Mouse (Mus musculus) thymus, postnatal 0 days (tissue): Measurements from ENCODE around the gene Nr2c2. TPM values are rescaled to one million over a fixed set of nuclear protein-coding genes. Genes with fewer than 3 reads are reported as not detected.
A peak's percentile ranks its signal among the peaks of the same experiment; 100 is the strongest.

Source experiments
- DNase-seq: peaks from one replicate; pipeline ENCODE4 v3.0.0-alpha.2; 2015; ENCODE audit warnings: low spot score
- polyA plus RNA-seq: library from polyadenylated mRNA; unstranded; fragments of >200 nt; fragmentation: Nextera tagmentation; extraction: Ambion mirVana; gene quantifications from 2 replicates; pipeline ENCODE4 v1.2.1, GENCODE M21; 2015

Gene Nr2c2
- polyA plus RNA-seq, 1 experiment from 2014 or later = 27.0 TPM

DNA sequence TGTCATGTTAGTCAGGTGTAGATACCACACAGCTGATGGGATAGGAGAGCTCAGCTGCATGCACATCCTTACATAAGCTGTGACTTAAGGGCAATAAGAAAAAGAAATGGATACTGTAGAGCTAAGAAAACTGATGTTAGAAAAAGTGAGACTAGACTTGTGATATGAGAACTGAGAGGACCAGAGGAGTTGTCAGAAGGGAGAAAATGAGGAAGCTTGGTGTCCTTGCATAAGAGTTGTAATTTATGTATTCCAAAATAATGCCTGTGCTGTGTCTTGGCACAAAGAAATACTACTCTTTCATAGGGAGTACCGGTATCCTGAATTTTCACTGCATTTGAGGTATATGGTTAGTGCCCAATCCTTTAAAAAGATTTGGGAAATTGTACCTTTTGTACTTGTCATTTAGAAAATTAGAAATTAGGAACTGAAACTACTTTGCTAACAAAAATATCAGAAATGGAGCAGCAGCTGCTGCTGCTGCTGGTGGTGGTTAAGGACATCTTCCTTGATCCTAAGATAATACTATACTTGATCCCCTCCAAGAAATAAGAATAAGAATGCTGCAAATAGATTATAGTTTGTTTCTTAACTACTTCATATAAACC, 35.8 kb downstream of the Nr2c2 start:
- DNase-seq = no peak

DNA sequence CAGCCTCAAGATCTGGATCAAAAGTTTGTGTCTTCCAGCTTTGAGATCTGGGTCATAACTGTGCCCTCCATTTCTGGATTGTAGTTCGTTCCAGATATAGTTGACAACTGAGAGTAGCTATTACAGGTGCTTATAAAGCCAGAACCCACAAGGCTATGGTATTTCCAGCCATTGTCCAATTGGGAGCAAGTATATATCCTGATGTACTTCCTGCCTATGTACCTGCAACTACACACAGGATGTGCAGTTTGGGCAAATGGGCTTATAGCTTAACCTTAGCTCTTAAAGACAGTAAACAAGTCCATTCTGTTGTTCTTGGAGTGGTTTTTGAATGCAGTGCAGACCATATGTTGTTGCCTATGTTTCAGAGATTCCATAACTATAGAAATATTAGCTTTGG, 40.3 kb downstream of the Nr2c2 start:
- DNase-seq = no peak

DNA sequence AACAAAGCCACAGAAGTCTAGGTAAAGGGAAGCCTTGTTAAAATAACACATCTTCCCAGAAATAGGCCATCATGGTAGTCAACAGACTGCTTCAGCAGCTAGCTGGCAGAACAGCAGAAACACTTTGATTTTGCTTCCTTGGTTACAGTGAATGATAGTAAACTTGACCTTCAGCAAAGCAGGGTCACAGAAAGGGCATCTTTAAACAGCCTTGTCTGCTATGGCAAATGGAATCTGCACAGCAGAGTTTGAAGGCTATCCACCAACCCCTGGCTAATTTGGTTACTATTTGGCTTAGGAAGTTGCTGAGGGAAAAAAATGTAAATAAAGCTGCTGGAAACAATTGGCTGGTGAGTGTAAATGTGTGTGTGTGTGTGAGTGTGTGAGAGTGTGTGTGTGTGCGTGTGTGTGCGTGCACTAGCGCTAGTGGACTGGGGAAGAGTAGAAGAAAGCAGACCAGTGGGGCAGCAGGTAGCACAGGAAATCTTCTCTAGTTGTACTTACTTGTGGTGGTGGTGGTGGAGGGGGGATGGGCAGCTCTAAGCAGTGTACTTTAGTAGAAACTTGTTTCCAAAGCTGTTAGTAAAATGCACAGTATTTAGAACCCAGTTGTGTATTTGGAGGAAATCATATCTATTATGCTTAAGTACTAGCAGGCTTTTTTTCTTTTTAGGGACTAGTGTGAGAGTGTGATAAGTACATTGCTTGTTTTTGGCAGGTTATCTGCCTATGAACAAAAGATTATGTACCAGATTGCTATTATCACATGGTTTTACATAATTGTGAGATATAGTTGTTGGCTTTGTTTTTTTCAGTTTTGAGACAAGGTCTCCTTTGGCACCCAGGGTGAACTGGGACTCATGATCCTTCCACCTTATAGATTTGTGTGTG, 41.1 kb downstream of the Nr2c2 start:
- peak; percentile 17 for DNase-seq

DNA sequence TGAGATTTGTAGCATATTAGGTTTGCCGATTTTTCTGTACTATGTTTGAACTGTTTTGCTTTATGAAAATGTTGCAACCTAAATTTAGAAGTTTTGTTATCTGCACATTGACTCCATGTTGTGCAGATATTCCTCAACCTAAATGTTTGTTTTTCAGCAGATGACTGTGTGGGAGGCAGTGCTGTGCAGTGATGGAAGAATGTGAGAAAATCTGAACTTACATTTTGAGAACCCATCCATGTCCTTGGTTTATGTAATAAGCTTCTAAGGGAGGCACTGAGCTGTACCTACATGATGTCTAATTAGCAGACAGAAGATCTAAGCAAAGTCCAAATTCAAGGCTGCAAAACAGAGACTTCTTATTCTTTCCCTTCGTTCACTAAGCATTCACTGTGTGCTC, 42.4 kb downstream of the Nr2c2 start:
- no peak for DNase-seq

DNA sequence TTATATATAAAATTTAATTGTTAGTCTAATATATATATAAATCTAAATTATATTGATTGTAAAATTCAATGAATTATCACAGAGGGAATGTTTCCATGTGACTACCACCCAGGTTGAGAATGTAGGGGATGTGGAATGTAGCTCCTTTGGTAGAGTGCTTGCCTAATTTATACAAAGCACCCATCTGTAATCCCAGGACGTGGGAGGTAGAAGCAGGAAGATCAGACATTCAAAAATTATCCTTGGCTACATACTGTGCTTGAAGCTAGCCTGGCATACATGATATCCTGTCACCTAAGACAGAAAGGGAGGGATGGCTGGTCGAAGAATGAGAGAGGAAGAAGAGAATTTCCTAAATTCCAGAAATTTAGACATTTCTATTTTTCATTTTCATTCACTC, 45.2 kb downstream of the Nr2c2 start:
- no peak for DNase-seq

DNA sequence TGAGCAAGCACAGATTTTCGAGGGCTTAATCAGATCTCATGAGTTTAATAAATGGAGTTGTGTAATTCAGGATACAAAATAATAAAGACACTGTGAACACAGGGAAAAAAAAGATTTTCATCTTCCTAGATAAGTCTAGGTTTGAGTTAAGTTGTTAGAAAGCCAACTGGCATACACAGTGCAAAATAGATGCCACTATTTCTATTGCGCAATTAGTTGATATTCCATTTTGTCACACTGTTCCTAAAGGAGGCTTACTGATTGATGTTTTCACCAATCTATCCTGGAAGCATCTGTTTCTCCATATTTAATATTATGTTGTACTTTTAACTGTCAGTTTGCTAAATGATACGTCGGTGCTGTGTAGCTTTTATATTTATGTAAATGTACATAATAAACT, 54.7 kb downstream of the Nr2c2 start:
- DNase-seq = no peak

DNA sequence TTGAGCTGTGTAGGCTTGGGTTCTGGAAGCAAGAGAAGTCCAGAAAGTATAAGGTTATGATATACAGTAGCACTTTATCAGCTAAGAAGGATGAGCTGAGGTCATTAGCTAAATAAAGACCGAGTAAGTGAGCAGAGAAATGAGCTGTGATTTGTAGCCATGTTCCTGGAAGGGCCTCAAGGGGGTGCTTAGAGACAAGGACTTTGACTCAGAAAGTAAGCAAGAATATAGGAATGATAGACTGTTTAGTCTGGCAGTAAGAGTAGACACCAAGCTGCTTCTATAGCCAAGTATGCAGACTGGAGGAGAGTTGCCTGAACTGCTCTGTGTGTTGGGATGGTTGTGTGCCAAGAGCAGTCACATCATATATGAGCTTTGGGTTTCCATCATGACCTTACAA, 62.6 kb downstream of the Nr2c2 start:
- no peak for DNase-seq

DNA sequence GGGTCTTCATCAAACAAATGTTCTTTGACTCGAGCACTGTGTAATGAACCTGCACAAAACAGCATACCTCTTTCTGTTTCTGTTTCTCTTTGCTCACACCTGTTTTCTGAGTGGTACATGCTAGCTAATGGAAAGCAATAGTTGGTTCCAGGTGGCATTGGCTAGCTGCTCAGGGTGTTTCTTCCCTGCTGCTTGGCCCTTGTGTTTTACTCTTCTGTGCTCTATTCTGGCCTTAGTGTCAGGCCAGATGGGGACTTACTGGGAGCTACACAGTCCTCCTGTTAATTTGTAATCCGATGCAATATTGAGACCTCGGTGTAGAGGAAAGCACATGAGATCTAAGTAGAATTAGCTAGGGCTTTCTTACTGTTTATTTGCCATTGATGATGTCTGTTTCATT, 67.6 kb downstream of the Nr2c2 start:
- no peak for DNase-seq

DNA sequence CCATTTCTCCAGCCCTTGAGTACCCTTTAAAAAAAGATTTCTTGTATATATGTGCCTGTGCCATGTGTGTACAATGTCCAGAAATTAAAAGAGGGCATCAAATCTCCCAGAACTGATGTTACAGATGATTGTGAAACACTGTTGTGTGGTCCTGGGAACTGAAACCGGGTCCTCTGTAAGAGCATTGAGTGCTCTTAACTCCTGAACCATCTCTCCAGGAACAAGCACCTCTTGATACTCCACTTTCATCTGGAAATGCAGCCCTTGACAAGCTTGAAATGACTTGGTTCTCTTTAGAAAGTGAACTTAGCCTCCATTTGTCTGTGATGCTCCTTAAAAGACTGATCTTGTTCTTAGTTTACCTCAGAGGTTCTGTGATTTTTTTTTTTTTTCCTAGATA, 71.5 kb downstream of the Nr2c2 start:
- DNase-seq = no peak

DNA sequence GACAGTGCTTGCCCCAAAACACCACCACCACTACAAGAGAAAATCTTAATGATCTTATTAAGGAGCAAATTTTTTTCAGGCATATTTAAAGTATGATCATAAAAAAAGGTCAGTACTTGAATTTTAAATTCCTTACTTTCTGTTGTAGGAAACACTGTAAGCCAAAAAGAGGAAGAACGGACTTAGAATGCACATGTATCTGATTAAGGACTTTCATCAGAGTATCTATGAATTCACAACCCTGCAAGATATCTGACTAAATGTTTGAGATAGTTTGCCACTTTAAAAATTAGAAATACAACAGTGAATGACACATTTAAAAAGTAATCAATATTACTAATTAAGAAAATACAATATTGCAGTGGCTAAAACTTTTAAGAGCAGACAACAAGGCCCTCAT, 85.3 kb downstream of the Nr2c2 start:
- DNase-seq = no peak

DNA sequence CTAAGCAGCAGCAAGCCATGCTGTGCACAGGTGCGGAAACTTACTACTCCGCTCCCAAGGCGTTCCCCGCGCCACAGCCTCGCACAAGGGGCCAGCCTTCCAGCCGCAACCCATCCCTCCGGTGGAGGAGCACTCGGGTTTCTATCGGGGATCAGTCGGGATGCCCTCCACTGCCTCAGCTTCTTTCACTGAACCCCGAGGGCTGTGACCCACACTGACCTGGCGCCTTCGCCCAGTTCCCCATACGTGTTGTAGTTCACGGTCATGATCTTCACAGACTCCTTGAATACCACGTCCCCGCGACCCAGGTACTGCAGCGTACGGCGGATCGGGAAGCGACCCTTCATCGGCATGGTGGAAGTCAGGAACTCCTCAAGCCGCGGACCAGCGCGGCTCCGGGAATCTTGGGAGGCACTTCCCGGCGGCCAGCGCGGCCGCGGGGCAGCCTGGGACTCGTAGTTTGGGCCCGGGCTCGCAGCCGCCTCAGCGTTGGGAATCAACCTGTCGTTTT, 92.5 kb downstream of the Nr2c2 start, which contains the start of gene Mrps25:
Mrps25 (minus strand) TSS at position 413 of the 511 bp plus-strand sequence.
- no peak for DNase-seq

DNA sequence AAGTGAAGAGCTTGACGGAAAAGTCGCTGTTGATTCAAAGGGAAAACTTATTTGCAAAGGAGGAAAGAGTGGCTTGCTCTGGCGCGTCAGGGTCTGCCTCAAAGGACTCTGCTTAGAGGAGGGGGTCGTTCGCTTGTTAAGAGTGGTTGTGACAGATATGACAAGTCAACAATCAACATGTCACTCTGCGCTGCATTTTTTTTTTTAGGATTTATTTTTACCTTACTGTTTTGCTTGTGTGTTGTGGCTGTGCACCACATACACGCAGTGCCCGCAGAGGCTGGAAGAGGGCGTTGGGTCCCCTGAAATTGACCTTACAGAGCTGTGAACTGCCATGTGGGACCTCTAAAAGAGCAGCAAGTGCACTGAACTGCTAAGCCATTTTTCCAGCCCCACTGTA, 93.0 kb downstream of the Nr2c2 start:
- no peak for DNase-seq

DNA sequence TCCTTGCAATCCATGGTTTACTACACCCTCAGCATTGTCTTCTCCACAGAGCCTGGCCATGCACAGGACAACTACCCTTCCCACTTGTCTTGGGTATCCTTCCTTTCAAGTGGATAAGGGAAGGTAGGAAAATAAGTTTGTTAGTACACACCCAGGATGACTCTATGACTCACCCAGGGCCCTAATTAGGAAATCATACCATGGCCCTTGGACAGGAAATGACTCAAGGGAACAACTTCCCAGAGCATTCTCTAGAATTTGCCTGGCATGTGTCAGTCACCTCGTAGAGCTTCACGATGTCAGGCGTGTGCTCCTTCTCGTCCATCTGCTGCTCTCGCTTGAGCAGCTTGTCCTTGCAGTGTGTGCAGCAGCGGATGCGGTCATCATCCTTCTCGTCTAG, 108.2 kb downstream of the Nr2c2 start:
- no peak for DNase-seq

DNA sequence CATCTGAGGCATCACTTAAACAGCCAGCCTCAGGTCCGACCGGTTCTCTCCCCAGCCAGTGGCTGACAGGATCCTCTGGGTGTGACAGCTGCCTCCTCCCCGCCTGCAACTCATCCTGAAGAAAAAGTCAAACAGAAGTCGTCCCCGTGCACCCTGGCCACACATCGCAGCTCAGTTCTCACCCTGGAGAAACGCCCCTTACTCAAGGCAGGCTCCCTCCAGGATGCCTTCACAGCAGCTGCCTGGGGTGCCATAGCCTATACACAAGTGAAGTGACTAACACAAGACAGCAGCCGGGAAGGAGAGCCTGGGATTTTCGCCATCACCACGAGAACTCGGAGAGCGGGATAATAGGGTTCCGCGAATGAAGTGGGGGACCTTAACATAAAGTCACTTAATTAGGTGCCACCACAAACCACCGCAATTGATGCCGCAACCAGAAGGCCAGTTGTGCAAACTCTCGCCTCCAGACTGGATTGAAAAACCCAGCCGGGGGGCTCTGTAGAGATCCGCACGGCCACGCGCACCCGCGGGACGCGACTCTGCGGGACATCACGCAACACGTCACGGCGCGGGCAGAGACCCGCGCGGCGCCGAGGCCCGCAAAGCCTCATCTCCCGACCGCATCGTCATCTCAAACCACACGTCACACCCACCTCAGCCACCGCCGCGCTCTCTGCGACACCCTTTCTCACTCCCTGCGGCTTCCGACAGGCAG, 123.0 kb downstream of the Nr2c2 start:
- peak; percentile 4 for DNase-seq

DNA sequence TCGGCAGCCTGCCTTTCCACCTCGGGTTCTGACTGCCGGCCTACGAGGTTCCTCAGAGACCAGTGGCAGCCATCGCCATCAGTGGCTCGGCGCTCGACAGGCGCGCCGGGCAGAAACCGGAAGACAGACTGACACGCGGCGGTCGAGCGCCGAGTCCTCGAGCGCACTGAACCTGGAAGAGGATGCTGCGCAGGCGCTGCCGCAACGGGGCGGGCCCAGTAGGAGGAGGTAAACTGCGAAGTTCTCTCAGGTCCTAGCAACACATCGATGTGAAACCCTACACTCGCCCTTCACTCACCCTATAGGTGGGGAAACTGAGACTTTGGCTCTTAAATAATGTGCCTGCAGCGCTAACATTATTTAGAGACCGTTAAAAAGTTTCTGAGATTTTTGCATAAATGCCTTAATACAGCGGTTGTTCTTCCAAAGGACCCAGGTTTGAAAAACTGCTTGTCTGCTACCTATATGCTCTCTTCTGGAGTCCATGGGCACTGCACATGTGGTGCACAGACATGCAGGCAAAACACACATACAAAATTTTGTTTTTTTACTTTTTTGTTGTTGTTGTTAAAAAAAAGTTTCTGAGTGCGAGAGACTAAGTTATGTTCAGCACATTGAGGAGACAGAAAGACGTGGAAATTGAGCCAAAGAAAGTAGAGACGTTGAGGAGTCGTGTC, 123.7 kb downstream of the Nr2c2 start, which contains the start of gene Rbsn:
Rbsn (minus strand) TSS at position 153 of the 677 bp plus-strand sequence.
- DNase-seq = peak; percentile 96

DNA sequence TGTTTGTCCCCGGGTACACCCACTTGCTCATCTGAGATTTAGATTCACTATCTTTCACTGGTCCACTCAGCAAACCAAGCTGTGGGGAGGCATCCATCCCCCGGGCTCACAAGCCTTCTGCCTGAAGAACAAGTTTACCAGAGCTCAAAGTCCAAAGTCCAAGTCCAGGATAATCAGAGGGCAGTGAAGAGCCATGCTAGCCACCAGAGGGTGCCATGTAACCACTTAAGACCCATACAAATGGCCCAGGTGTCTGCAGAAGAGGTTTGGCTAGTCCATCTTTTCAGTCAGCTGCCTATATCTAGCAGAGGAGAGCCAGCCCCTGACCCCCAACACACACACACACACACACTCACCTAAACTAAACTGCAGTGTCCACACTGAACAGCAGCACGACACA, 128.3 kb downstream of the Nr2c2 start:
- DNase-seq = peak; percentile 6

DNA sequence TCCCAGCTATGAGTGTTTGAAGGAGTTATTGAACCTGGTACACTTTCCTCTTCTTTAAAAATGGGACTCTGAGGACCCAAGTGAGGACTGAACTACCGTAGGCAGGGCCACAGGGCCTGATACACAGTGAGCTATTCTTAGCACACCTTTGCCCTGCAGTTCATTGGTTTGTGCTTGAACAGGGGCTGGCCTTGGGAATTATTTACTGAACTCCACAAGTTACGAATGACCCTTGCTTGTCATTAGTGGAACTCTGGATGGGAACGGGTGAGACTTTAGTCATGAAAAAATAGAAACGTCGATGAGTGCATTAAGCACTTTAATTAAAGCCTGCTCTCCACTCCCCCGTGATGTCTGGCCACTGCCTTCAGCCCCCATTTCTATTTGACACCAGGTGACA, 130.4 kb downstream of the Nr2c2 start:
- DNase-seq = no peak

DNA sequence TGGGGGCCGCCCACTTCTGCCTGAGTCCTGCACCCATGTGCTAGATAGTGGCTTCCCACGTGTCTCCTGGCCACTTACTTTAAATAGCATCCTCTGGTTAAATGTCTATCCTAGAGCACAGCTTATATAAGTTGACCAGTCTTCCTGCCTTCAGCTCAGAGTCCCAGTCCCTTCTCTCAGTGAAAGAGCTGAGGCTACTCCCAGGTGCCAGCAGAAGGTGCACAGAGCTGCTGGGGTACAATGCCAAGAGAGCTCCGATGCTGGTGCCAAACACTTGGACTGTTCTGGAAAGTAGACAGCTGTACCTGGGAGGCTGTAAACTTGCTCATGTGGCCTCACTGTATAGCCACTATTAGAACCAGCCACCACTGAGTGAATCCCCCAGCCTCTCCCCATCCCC, 130.8 kb downstream of the Nr2c2 start:
- DNase-seq = no peak
